Mouse (Mus musculus) lung, embryonic 14.5 days (tissue): Measurements from ENCODE around the gene Hnrnph1. TPM values are rescaled to one million over a fixed set of nuclear protein-coding genes. Genes with fewer than 3 reads are reported as not detected.
"Not testable (repeated sequence)": the region's sequence is repeated elsewhere in the genome, so short reads cannot be mapped to it uniquely, and the experiment has no call there.

ENCODE experiments used
- ATAC-seq: fragments of 200-750 bp; cut with Nextera tagmentation; 2 replicates; pipeline ENCODE4 v1.8.0; 2017; ENCODE audit warnings: mild to moderate bottlenecking, moderate TSS enrichment, moderate library complexity; ENCODE audit not compliant: insufficient read depth
- DNase-seq: peaks from one replicate; pipeline ENCODE4 v3.0.0-alpha.2; 2015
- H3K27ac ChIP-seq: fragments of 300-500 bp; sonication (generic); 2 replicates; pipeline ENCODE4 v1.5.1; 2014; ENCODE audit warnings: low read depth, mild to moderate bottlenecking, moderate library complexity
- H3K27me3 ChIP-seq: fragments of 300-500 bp; sonication (generic); 2 replicates; pipeline ENCODE4 v1.6.1; 2014; ENCODE audit warnings: low read length, control low read depth; ENCODE audit not compliant: insufficient read depth
- H3K36me3 ChIP-seq: fragments of 300-500 bp; sonication (generic); 2 replicates; pipeline ENCODE4 v1.6.1; 2014; ENCODE audit warnings: control low read depth; ENCODE audit not compliant: insufficient read depth
- H3K4me1 ChIP-seq: fragments of 300-500 bp; sonication (generic); 2 replicates; pipeline ENCODE4 v1.6.1; 2014; ENCODE audit warnings: antibody characterized with exemption, control low read depth; ENCODE audit not compliant: insufficient read depth
- H3K4me2 ChIP-seq: fragments of 300-500 bp; sonication (generic); 2 replicates; pipeline ENCODE4 v1.6.1; 2014; ENCODE audit warnings: mild to moderate bottlenecking
- H3K4me3 ChIP-seq: fragments of 300-500 bp; sonication (generic); 2 replicates; pipeline ENCODE4 v1.5.1; 2014; ENCODE audit warnings: low read depth, low read length
- H3K9ac ChIP-seq: fragments of 300-500 bp; sonication (generic); 2 replicates; pipeline ENCODE4 v1.6.1; 2014
- H3K9me3 ChIP-seq: fragments of 300-500 bp; sonication (generic); 2 replicates; pipeline ENCODE4 v1.6.1; 2016; ENCODE audit warnings: low read depth, low read length, control low read depth
- CTCF ChIP-seq: IDR thresholded peaks from 2 replicates; pipeline ENCODE4 v1.5.1; 2016; ENCODE audit warnings: antibody characterized with exemption, low read depth
- WGBS: fragments of 180-500 bp; shearing (Covaris S2); extraction: QIAGEN DNeasy Blood & Tissue Kit; methylation state at CpG from one replicate; pipeline ENCODE4 v1.1.7; 2014; 5-methylcytosine and 5-hydroxymethylcytosine counted together
- polyA plus RNA-seq: library from polyadenylated mRNA; unstranded; fragments of >200 nt; fragmentation: Nextera tagmentation; extraction: Ambion mirVana; gene quantifications from 2 replicates; pipeline ENCODE4 v1.2.1, GENCODE M21; 2014

Hnrnph1 gene
- polyA plus RNA-seq, 1 experiment from 2014 or later: 573 TPM

- no peaks in the 10 kb centered on the region for H3K36me3 ChIP-seq
- H3K4me1 ChIP-seq: no peaks in the 10 kb centered on the region
- no peaks in the 10 kb centered on the region for H3K9me3 ChIP-seq
- no peak overlapping the region for H3K27ac ChIP-seq
- H3K4me3 ChIP-seq: no peak overlapping the region
- DNase-seq (no peak), ATAC-seq (no peak)
- H3K27me3 ChIP-seq: no peaks in the 10 kb centered on the region
- WGBS: 78% methylated on average over 9 of the region's 9 CpGs
- H3K9ac ChIP-seq: no peak overlapping the region
- TF ChIP-seq CTCF: no peak
- H3K4me2 ChIP-seq: no peak overlapping the region
These were observed 30.3 kb upstream of the Hnrnph1 start for GRCm38 (mm10) chr11:50346256-50347032.

- DNase-seq (no peak), ATAC-seq (no peak)
- Histone ChIP-seq H3K4me3 (no peak overlapping the region), H3K4me1 (no peaks in the 10 kb centered on the region), H3K9ac (no peak overlapping the region), H3K27ac (no peak overlapping the region), H3K4me2 (no peak overlapping the region), H3K27me3 (no peaks in the 10 kb centered on the region), H3K9me3 (no peaks in the 10 kb centered on the region), H3K36me3 (no peaks in the 10 kb centered on the region)
- 71% methylated on average over 2 of the region's 2 CpGs for WGBS
- no peak for TF ChIP-seq CTCF
These were observed 24.6 kb upstream of the Hnrnph1 start for GRCm38 (mm10) chr11:50352177-50352576.

- H3K27me3 ChIP-seq: peaks cover 5% of the 10 kb centered on the region
- H3K9ac ChIP-seq: no peak within 1 kb of the TSS
- H3K36me3 ChIP-seq: no peaks in the 10 kb centered on the region
- no peaks in the 10 kb centered on the region for H3K9me3 ChIP-seq
- TF ChIP-seq CTCF: no peak
- no peaks in the 10 kb centered on the region for H3K4me1 ChIP-seq
- no peak for ATAC-seq
- no peak within 1 kb of the TSS for H3K27ac ChIP-seq
- no peak within 1 kb of the TSS for H3K4me2 ChIP-seq
- no peak for DNase-seq
- no peak within 1 kb of the TSS for H3K4me3 ChIP-seq
These were observed 22.6 kb upstream of the Hnrnph1 start, which contains the start of gene Cby3 for GRCm38 (mm10) chr11:50354162-50354561. TSS of gene Cby3 (plus strand) at chr11:50354462.

- H3K27ac ChIP-seq: no peak overlapping the region
- no peaks in the 10 kb centered on the region for H3K9me3 ChIP-seq
- no peak overlapping the region for H3K4me3 ChIP-seq
- 65% methylated on average over 3 of the region's 3 CpGs for WGBS
- ATAC-seq (no peak), DNase-seq (no peak)
- no peak overlapping the region for H3K9ac ChIP-seq
- no peak overlapping the region for H3K4me2 ChIP-seq
- no peak for TF ChIP-seq CTCF
- no peaks in the 10 kb centered on the region for H3K4me1 ChIP-seq
- peaks cover 6% of the 10 kb centered on the region for H3K27me3 ChIP-seq
- no peaks in the 10 kb centered on the region for H3K36me3 ChIP-seq
These were observed 21.9 kb upstream of the Hnrnph1 start for GRCm38 (mm10) chr11:50354851-50355250.

GRCm38 (mm10) chr11:50355395-50355794, 21.4 kb upstream of the Hnrnph1 start:
- TF ChIP-seq CTCF: no peak
- no peak overlapping the region for H3K27ac ChIP-seq
- no peaks in the 10 kb centered on the region for H3K36me3 ChIP-seq
- H3K27me3 ChIP-seq: peaks cover 6% of the 10 kb centered on the region
- H3K4me3 ChIP-seq: no peak overlapping the region
- no peak overlapping the region for H3K4me2 ChIP-seq
- H3K4me1 ChIP-seq: no peaks in the 10 kb centered on the region
- DNase-seq (no peak), ATAC-seq (no peak)
- H3K9me3 ChIP-seq: no peaks in the 10 kb centered on the region
- H3K9ac ChIP-seq: no peak overlapping the region
- 66% methylated on average over 1 of the region's 1 CpGs for WGBS

- WGBS: 2% methylated on average over 74 of the region's 74 CpGs
- peak overlapping the region; percentile 52 for H3K4me3 ChIP-seq
- no peak for TF ChIP-seq CTCF
- H3K27ac ChIP-seq: peak overlapping the region; percentile 72
- H3K4me1 ChIP-seq: no peaks in the 10 kb centered on the region
- no peaks in the 10 kb centered on the region for H3K9me3 ChIP-seq
- ATAC-seq (peak; percentile 71), DNase-seq (peak; percentile 78)
- no peaks in the 10 kb centered on the region for H3K36me3 ChIP-seq
- peak overlapping the region; percentile 60 for H3K9ac ChIP-seq
- peaks cover 6% of the 10 kb centered on the region for H3K27me3 ChIP-seq
- peak overlapping the region; percentile 93 for H3K4me2 ChIP-seq
These were observed 17.6 kb upstream of the Hnrnph1 start for GRCm38 (mm10) chr11:50358950-50359861.

GRCm38 (mm10) chr11:50361282-50361681, 15.5 kb upstream of the Hnrnph1 start:
- not testable (repeated sequence) for H3K27me3 ChIP-seq, H3K36me3 ChIP-seq, ATAC-seq, H3K4me1 ChIP-seq, DNase-seq, H3K4me3 ChIP-seq, H3K27ac ChIP-seq, H3K9me3 ChIP-seq, H3K9ac ChIP-seq, H3K4me2 ChIP-seq
- 67% methylated on average over 1 of the region's 1 CpGs for WGBS
